Mouse (Mus musculus): ENCODE measurements around the gene Scgb1b15.

The Scgb1b15 gene

GRCm38 (mm10) chr7:32836254-32836653 lies at the start of gene Scgb1b15:
Gene Scgb1b15, plus strand, starts transcription at chr7:32836554.
- in situ Hi-C loops (cut with MboI, MseI), result loop anchor here in 1 of 2 experiments (25.0 kb wide), 1 partner anchor 276 kb away; no protein-coding TSS in a partner anchor

- in situ Hi-C loops (cut with MboI, MseI), result loop anchor here (10.0 to 25.0 kb wide), 2 partner anchors 283 to 745 kb away; no protein-coding TSS in a partner anchor
These were observed 6.8 kb upstream of the Scgb1b15 start, which contains the start of gene Scgb2b15 for GRCm38 (mm10) chr7:32829562-32829961. Gene Scgb2b15, minus strand, starts transcription at chr7:32829662.
